Mouse (Mus musculus) neural tube, embryonic 14.5 days (tissue): ENCODE results near the gene Ces4a. TPM values are rescaled to one million over a fixed set of nuclear protein-coding genes. Genes with fewer than 3 reads are reported as not detected.
A peak's percentile ranks its signal among the peaks of the same experiment; 100 is the strongest.

Experiments
- ATAC-seq: fragments of 200-750 bp; cut with Nextera tagmentation; 2 replicates; pipeline ENCODE4 v1.8.0; 2017; ENCODE audit warnings: low read depth, mild to moderate bottlenecking, moderate TSS enrichment, moderate library complexity
- H3K27ac ChIP-seq: fragments of 300-500 bp; sonication (generic); 2 replicates; pipeline ENCODE4 v1.5.1; 2014; ENCODE audit warnings: low read depth, mild to moderate bottlenecking, control low read depth, low read length, moderate library complexity, mixed read lengths
- H3K27me3 ChIP-seq: fragments of 300-500 bp; sonication (generic); 2 replicates; pipeline ENCODE4 v1.6.1; 2014; ENCODE audit warnings: low read length; ENCODE audit not compliant: control insufficient read depth, insufficient read depth
- H3K36me3 ChIP-seq: fragments of 300-500 bp; sonication (generic); 2 replicates; pipeline ENCODE4 v1.6.1; 2014; ENCODE audit warnings: low read length, mixed read lengths; ENCODE audit not compliant: control insufficient read depth, insufficient read depth
- H3K4me1 ChIP-seq: fragments of 300-500 bp; sonication (generic); 2 replicates; pipeline ENCODE4 v1.6.1; 2014; ENCODE audit warnings: low read length; ENCODE audit not compliant: control insufficient read depth, insufficient read depth
- H3K4me2 ChIP-seq: fragments of 300-500 bp; sonication (generic); 2 replicates; pipeline ENCODE4 v1.6.1; 2014; ENCODE audit warnings: mild to moderate bottlenecking, low read depth, low read length, control low read depth
- H3K4me3 ChIP-seq: fragments of 300-500 bp; sonication (generic); 2 replicates; pipeline ENCODE4 v1.5.1; 2014; ENCODE audit warnings: low read depth, low read length, control low read depth, mixed read lengths
- H3K9ac ChIP-seq: fragments of 300-500 bp; sonication (generic); replicated peaks from 2 replicates; pipeline ENCODE4 v1.6.1; 2014; ENCODE audit warnings: low read depth, mild to moderate bottlenecking, control low read depth, low read length, mixed read lengths
- H3K9me3 ChIP-seq: fragments of 300-500 bp; sonication (generic); 2 replicates; pipeline ENCODE4 v1.6.1; 2016; ENCODE audit warnings: low read length; ENCODE audit not compliant: control insufficient read depth
- WGBS: fragments of 180-500 bp; shearing (Covaris S2); extraction: QIAGEN DNeasy Blood & Tissue Kit; methylation state at CpG from one replicate; pipeline ENCODE4 v1.1.7; 2014; 5-methylcytosine and 5-hydroxymethylcytosine counted together
- polyA plus RNA-seq: library from polyadenylated mRNA; unstranded; fragments of >200 nt; fragmentation: Nextera tagmentation; extraction: Ambion mirVana; gene quantifications from 2 replicates; pipeline ENCODE4 v1.2.1, GENCODE M21; 2014

The Ces4a gene
- polyA plus RNA-seq, 1 experiment from 2014 or later, result 0.08 TPM

- Histone ChIP-seq H3K4me3 (no peak overlapping the region), H3K4me2 (no peak overlapping the region), H3K4me1 (no peaks in the 10 kb centered on the region), H3K27ac (no peak overlapping the region), H3K9me3 (no peaks in the 10 kb centered on the region), H3K36me3 (no peaks in the 10 kb centered on the region), H3K27me3 (no peaks in the 10 kb centered on the region), H3K9ac (no peak overlapping the region)
- WGBS, result 24% methylated on average over 6 of the region's 6 CpGs
- no peak for ATAC-seq
Observed at GRCm38 (mm10) chr8:105164272-105164902, 32.8 kb downstream of the Ces4a start.

GRCm38 (mm10) chr8:105165191-105165590, 33.6 kb downstream of the Ces4a start:
- ATAC-seq, result no peak
- WGBS, result 92% methylated on average over 2 of the region's 2 CpGs
- H3K27me3 ChIP-seq, result no peaks in the 10 kb centered on the region

GRCm38 (mm10) chr8:105167116-105167515, 35.5 kb downstream of the Ces4a start:
- ATAC-seq, result no peak
- no peak overlapping the region for H3K4me3 ChIP-seq
- no peaks in the 10 kb centered on the region for H3K36me3 ChIP-seq
- no peak overlapping the region for H3K9ac ChIP-seq
- no peaks in the 10 kb centered on the region for H3K9me3 ChIP-seq
- H3K4me1 ChIP-seq, result no peaks in the 10 kb centered on the region
- no peaks in the 10 kb centered on the region for H3K27me3 ChIP-seq
- no peak overlapping the region for H3K27ac ChIP-seq
- H3K4me2 ChIP-seq, result no peak overlapping the region
- WGBS, result 83% methylated on average over 2 of the region's 2 CpGs

More at GRCm38 (mm10) chr8:105165191-105165590, 33.6 kb downstream of the Ces4a start:
- Histone ChIP-seq H3K4me1 (no peaks in the 10 kb centered on the region), H3K4me3 (no peak overlapping the region), H3K9me3 (no peaks in the 10 kb centered on the region), H3K9ac (no peak overlapping the region), H3K4me2 (no peak overlapping the region), H3K27ac (no peak overlapping the region), H3K36me3 (no peaks in the 10 kb centered on the region)

- H3K4me2 ChIP-seq, result no peak overlapping the region; the same call in 1 of the 2 replicates
- H3K27ac ChIP-seq, result no peak overlapping the region
- WGBS, result 54% methylated on average over 3 of the region's 3 CpGs
- H3K4me3 ChIP-seq, result peak overlapping the region; percentile 90; the same call in 1 of the 2 replicates
- H3K9ac ChIP-seq, result no peak overlapping the region
- H3K4me1 ChIP-seq, result no peaks in the 10 kb centered on the region
- no peaks in the 10 kb centered on the region for H3K9me3 ChIP-seq
- H3K27me3 ChIP-seq, result no peaks in the 10 kb centered on the region
- no peak for ATAC-seq
- H3K36me3 ChIP-seq, result no peaks in the 10 kb centered on the region
Observed at GRCm38 (mm10) chr8:105169582-105169981, 38.0 kb downstream of the Ces4a start.

- Histone ChIP-seq H3K9ac (peak overlapping the region; percentile 35; the same call in 1 of the 2 replicates), H3K36me3 (no peaks in the 10 kb centered on the region), H3K4me1 (no peaks in the 10 kb centered on the region), H3K27me3 (no peaks in the 10 kb centered on the region), H3K4me3 (peak overlapping the region; percentile 90), H3K4me2 (peak overlapping the region; percentile 57), H3K27ac (no peak overlapping the region; the same call in 1 of the 2 replicates), H3K9me3 (no peaks in the 10 kb centered on the region)
- WGBS, result 6% methylated on average over 5 of the region's 5 CpGs
- ATAC-seq, result no peak; the same call in none of the 2 replicates
Observed at GRCm38 (mm10) chr8:105170041-105170380, 38.4 kb downstream of the Ces4a start.

GRCm38 (mm10) chr8:105170381-105171115, 38.9 kb downstream of the Ces4a start, which contains the start of gene Cbfb:
Gene Cbfb (plus strand): TSS chr8:105170674.
- H3K27me3 ChIP-seq, result no peaks in the 10 kb centered on the region
- H3K27ac ChIP-seq, result peak within 1 kb of the TSS; percentile 90
- H3K4me1 ChIP-seq, result no peaks in the 10 kb centered on the region
- H3K9ac ChIP-seq, result peak within 1 kb of the TSS; percentile 75
- H3K4me3 ChIP-seq, result peak within 1 kb of the TSS; percentile 90
- peak within 1 kb of the TSS; percentile 57 for H3K4me2 ChIP-seq
- H3K36me3 ChIP-seq, result no peaks in the 10 kb centered on the region
- peak; percentile 95 for ATAC-seq
- no peaks in the 10 kb centered on the region for H3K9me3 ChIP-seq
- under 1% methylated on average over 65 of the region's 86 CpGs for WGBS

- under 1% methylated on average over 87 of the region's 92 CpGs for WGBS
- Histone ChIP-seq H3K27me3 (no peaks in the 10 kb centered on the region), H3K27ac (peak overlapping the region; percentile 90), H3K4me3 (peak overlapping the region; percentile 90), H3K4me2 (peak overlapping the region; percentile 57), H3K9me3 (no peaks in the 10 kb centered on the region), H3K9ac (peak overlapping the region; percentile 75), H3K36me3 (no peaks in the 10 kb centered on the region), H3K4me1 (no peaks in the 10 kb centered on the region)
- ATAC-seq, result peak; percentile 54
Observed at GRCm38 (mm10) chr8:105171116-105172002, 39.8 kb downstream of the Ces4a start.

GRCm38 (mm10) chr8:105172003-105172362, 40.4 kb downstream of the Ces4a start:
- Histone ChIP-seq H3K4me1 (no peaks in the 10 kb centered on the region), H3K9ac (peak overlapping the region; percentile 75; the same call in 1 of the 2 replicates), H3K4me3 (peak overlapping the region; percentile 90), H3K27me3 (no peaks in the 10 kb centered on the region), H3K9me3 (no peaks in the 10 kb centered on the region), H3K4me2 (peak overlapping the region; percentile 57), H3K27ac (no peak overlapping the region), H3K36me3 (no peaks in the 10 kb centered on the region)
- no peak for ATAC-seq
- 36% methylated on average over 6 of the region's 6 CpGs for WGBS
